Mouse (Mus musculus) limb, embryonic 12.5 days (tissue): ENCODE results near the gene Cox8b. TPM values are rescaled to one million over a fixed set of nuclear protein-coding genes. Genes with fewer than 3 reads are reported as not detected.

Experiments used
- polyA plus RNA-seq: library from polyadenylated mRNA; unstranded; fragments of >200 nt; fragmentation: Nextera tagmentation; extraction: Ambion mirVana; gene quantifications from 2 replicates; pipeline ENCODE4 v1.2.1, GENCODE M21; 2016

Cox8b gene
- polyA plus RNA-seq, 1 experiment from 2014 or later, result 1.9 TPM

Other genes starting within 250 kb of the Cox8b start
- gene Olfr539, start 240.5 kb downstream of the Cox8b start, polyA plus RNA-seq, result not detected in 2 replicates
- gene Olfr45, start 218.5 kb downstream of the Cox8b start, polyA plus RNA-seq, result not detected in 2 replicates
- gene Olfr541, start 203.2 kb downstream of the Cox8b start, polyA plus RNA-seq, result not detected in 2 replicates
- not detected in 2 replicates for gene Cyp2e1, start 136.7 kb downstream of the Cox8b start, polyA plus RNA-seq
- 0.69 and 1.4 TPM in 2 replicates for gene Syce1, start 112.6 kb downstream of the Cox8b start, polyA plus RNA-seq
- gene Zfp941, start 78.3 kb downstream of the Cox8b start, polyA plus RNA-seq, result 3.0 TPM in 2 replicates
- 0.33 and 1.3 TPM in 2 replicates for gene Urah, start 65.4 kb downstream of the Cox8b start, polyA plus RNA-seq
- not detected in 2 replicates for gene Scgb1c1, start 54.9 kb downstream of the Cox8b start, polyA plus RNA-seq
- not detected in 2 replicates for gene Odf3, start 52.6 kb downstream of the Cox8b start, polyA plus RNA-seq
- gene Gm45785, start 44.1 kb downstream of the Cox8b start, polyA plus RNA-seq, result 0.23 TPM in 1 of 2 replicates, not detected in the other
- gene Ric8a, start 43.5 kb downstream of the Cox8b start, polyA plus RNA-seq, result 53.0 and 60.3 TPM in 2 replicates
- gene Bet1l, start 42.9 kb downstream of the Cox8b start, polyA plus RNA-seq, result 38.3 and 38.9 TPM in 2 replicates
- gene Psmd13, start 18.5 kb downstream of the Cox8b start, polyA plus RNA-seq, result 271 and 302 TPM in 2 replicates
- gene Sirt3, start 18.1 kb downstream of the Cox8b start, polyA plus RNA-seq, result 28.3 and 29.9 TPM in 2 replicates
- not detected in 2 replicates for gene Nlrp6, start 20.5 kb upstream of the Cox8b start, polyA plus RNA-seq
- gene Pgghg, start 40.9 kb upstream of the Cox8b start, polyA plus RNA-seq, result 18.9 and 21.5 TPM in 2 replicates
- 5.6 and 6.1 TPM in 2 replicates for gene Ifitm5, start 49.8 kb upstream of the Cox8b start, polyA plus RNA-seq
- not detected in 2 replicates for gene Gm45717, start 55.5 kb upstream of the Cox8b start, polyA plus RNA-seq
- 941 and 1,046 TPM in 2 replicates for gene Ifitm2, start 55.5 kb upstream of the Cox8b start, polyA plus RNA-seq
- gene Ifitm1, start 66.8 kb upstream of the Cox8b start, polyA plus RNA-seq, result 77.8 and 78.8 TPM in 2 replicates
- gene Ifitm3, start 110.3 kb upstream of the Cox8b start, polyA plus RNA-seq, result 56.5 and 68.6 TPM in 2 replicates
- gene Ifitm6, start 117.5 kb upstream of the Cox8b start, polyA plus RNA-seq, result not detected in 2 replicates
- gene Gm17387, start 128.7 kb upstream of the Cox8b start, polyA plus RNA-seq, result not detected in 2 replicates
- 37.3 and 40.1 TPM in 2 replicates for gene B4galnt4, start 160.7 kb upstream of the Cox8b start, polyA plus RNA-seq
- gene Pkp3, start 177.8 kb upstream of the Cox8b start, polyA plus RNA-seq, result 14.6 and 14.9 TPM in 2 replicates
- 2.2 and 2.5 TPM in 2 replicates for gene Sigirr, start 200.1 kb upstream of the Cox8b start, polyA plus RNA-seq
- 1.6 and 2.0 TPM in 2 replicates for gene Ano9, start 217.4 kb upstream of the Cox8b start, polyA plus RNA-seq
- gene Ptdss2, start 221.9 kb upstream of the Cox8b start, polyA plus RNA-seq, result 76.0 and 76.7 TPM in 2 replicates